Mouse (Mus musculus): ENCODE measurements around the gene Map3k11. TPM values are rescaled to one million over a fixed set of nuclear protein-coding genes. Genes with fewer than 3 reads are reported as not detected.

Map3k11 gene
- polyA plus RNA-seq (2015; fragmentation: Illumina TruSeq; extraction: RNeasy Lipid Tissue Mini Kit (QIAGEN cat#74804); ENCODE audit: insufficient read depth, low replicate concordance) = 12.7 TPM

DNA sequence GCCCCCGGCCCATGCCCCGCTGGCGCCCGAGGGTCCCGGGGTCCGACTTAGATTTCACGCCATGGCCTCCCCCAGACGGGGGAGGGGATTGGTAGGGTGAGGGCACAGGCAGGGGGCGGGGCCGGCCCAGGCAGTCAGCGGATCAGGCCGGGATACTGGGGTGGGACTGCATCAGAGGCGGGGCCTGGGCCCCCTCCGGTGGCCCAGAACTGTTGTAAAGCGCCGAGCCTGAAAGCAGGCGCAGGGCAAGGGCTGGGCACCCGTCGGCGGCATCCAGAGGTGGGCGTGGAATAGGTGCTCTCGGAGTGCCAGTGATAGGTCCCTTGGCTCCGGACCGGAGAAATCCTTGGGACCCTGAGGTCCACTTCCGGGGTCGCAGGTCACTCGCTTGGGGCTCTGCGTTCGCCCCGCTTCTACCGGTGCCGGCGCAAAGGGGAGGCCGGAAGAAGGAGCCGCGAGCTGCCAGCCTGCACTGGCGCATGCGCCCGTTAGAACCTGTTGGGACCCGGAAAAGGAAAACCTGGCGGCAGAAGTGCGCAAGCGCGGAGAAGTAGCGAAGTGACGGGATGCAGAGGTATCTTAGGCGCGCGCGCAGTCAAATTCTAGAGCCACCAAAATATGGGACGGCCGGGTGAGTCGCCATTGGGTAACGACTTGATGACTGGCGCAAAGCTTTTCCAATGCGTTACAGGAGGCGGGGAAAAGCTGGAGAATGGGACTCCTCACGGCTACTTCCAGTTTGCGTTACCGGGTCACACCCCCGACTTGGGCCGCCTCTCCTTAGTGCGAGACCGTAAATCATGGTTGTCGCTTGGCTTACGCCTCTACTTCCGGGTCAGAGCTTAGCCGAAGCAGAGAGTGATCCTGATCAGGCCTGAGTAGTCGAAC lies at the start of gene Map3k11, which contains the start of gene Pcnx3:
TSS of gene Map3k11 (plus strand) at position 543 of the 888 bp plus-strand sequence.
TSS of gene Pcnx3 (minus strand) at position 709 of the 888 bp plus-strand sequence.

DNA sequence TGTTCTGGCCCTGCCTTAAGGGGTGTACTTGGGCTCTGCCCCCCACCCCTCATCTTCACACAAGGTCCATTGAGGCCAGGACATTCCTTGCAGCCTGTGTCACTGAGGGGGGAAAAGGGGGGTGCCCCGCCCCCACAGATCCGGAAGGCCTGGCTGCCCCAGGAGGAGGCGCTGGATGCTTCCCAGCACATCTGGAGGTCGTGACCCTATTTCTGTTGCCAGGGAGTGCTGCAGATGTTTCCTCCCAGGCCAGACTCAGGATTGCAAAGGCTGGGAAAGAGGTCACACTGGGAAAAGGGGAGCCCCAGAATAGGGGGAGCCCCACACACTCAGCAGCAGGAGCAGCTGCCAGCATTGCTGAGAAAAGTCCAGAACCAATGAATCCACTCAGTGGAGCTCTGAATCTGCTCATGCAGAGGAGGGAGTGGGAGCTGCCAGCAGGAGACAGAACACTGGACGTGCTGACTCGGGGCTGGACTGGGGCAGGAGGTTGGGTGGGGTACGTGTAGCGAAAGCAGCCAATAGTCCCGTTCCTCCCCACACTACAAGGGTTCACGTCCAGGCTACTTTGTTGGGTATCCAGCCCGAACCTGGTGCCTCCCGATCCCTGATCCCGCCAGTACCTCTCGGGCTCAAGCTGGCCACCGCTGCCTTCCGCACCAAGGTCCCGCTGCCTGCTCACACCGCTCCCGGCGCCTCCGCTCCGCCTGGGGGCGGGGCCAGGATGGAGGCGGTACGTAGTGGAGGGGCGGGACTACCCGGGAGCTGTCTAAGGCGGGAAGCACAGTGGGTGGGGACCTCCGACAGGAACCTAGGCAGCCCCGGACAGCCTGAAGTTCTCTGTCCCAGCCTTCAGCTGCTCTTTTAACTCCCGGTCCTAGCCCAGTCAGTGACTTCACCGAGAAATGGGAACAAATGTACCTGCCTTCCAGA lies 25.3 kb upstream of the Map3k11 start, which contains the start of gene Sipa1:
TSS of gene Sipa1 (minus strand) at position 727 of the 933 bp plus-strand sequence.

DNA sequence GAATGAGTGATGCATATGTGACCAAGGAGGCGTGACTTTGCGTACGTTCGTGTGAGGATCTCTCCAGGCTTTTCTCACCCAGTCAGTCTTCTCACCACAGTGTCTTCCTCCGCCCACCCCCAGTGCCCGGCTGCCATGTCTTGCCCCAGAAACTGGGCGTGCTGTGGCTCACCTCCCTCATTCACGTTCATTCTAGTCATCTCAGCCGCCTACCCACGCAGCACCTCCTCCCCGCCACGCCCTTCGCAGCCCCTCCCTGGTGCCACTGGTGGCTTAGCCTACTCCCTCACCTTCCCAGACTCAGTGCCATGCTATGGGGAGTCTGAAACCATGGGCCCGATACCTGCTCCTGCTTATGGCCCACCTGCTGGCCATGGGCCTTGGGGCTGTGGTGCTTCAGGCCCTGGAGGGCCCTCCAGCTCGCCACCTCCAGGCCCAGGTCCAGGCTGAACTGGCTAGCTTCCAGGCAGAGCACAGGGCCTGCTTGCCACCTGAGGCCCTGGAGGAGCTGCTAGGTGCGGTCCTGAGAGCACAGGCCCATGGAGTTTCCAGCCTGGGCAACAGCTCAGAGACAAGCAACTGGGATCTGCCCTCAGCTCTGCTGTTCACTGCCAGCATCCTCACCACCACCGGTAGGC lies 15.7 kb downstream of the Map3k11 start, which contains the start of gene Kcnk7:
TSS of gene Kcnk7 (plus strand) at position 205 of the 638 bp plus-strand sequence.

DNA sequence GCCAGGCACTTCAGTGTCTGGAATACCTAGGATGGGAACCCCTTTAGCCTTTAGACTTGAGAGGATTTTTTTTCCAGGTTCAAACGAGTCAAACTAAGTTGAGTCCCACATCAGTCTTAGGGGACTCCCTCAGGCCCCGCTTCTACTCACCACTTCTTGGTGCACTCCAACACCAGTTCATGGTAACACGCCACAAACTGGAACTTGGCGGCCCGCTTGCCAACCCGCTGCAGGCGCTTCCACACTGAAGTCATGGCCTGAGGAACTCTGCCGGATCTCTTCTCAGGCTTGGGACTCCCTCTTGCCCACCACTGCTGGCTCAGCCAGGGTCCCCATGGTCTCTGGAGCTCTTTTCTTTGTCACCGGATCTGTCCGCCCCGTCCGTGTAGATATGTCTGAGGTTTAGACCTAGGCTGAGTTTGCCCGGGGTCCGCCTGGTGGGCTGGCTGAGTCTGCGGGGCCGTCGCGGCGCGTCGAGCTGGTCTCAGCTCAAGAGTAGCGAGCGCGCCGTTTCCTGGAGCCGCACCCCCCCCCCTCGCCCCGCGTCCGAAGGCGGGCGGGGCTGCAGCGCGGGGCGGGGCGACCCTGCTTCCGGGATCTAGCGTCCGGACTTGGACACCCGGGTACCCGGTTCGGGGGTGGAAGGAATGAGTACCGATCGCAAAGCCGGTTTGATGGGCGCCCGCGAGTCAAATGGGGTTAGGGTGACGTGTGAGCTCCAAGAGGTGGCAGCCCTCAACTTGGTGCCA lies 37.4 kb downstream of the Map3k11 start, which contains the start of gene Ehbp1l1:
TSS of gene Ehbp1l1 (minus strand) at position 551 of the 749 bp plus-strand sequence.

DNA sequence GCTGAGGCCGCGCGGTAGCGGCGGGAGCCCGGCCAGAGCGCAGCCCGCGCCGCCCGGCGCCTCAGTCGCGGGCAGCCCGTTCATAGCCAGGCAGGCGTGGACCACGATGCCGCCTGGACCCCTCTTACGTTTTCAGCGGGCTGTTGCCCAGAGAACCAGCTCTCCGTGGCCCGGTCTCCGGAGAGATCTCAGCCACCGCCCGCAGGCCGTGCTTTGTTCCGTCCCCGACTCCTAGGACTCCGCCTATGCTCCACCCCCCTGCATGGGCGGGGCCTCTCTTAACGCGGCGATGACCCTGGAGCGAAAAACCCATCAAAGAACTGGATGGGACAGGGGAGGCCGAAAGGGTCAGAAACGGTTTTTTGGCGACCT lies 40.9 kb downstream of the Map3k11 start, which contains the start of gene Fam89b:
TSS of gene Fam89b (minus strand) at position 210 of the 372 bp plus-strand sequence.

DNA sequence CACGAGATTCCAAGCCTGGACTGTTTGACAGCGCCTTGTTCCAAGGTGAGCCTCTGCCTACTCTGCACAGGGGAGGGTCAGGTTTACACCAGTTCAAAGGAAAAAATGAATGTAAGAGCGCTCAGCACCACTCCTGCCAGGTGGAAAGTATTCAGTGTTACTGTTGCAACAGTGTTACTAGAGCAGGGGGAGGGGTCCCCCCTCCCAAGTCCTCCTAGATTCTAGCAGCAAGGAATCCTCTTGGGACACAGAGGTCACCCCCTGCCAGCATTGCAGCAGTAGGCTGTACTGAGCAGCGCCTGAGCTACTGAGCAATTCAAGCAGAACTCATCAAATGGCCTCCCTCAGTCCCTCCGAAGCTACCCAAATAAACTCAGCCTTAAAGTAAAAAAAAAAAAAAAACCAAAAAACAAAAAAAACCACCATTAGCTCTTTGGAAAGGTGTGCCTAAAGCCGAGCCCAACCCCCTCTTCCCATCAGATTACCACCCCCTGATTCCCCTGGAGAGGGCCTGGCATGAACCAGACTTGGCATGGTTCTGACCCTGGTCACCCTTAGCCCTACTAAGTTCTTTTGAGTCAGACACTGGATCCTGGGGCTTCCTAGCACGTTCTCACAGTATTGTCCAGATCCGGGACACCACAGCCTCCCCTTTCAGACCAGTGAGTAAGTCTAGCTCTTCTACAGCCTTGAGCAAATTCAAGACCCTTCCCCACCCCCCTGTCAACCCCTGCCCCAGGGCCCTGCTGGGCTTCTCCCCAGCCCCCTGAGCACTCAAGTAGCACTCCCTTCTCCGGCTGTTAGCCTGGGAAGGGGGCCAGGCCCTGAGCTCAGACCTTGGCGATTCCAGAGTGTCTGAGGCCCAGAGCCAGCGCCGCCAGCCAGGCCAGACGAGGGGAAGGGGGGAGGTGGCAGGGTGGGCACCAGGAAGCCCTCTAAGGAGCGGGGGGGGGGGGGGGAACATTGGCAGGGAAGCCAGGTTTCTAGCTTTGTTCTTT lies 52.1 kb downstream of the Map3k11 start, which contains the start of gene Ltbp3:
TSS of gene Ltbp3 (plus strand) at position 585 of the 998 bp plus-strand sequence.

Other genes with a start within 250 kb of the Map3k11 start
- not detected for gene Fosl1, start 241.2 kb upstream of the Map3k11 start, polyA plus RNA-seq (2015; fragmentation: Illumina TruSeq; extraction: RNeasy Lipid Tissue Mini Kit (QIAGEN cat#74804); ENCODE audit: insufficient read depth, low replicate concordance)
- gene Ccdc85b, start 230.8 kb upstream of the Map3k11 start, polyA plus RNA-seq (2015; fragmentation: Illumina TruSeq; extraction: RNeasy Lipid Tissue Mini Kit (QIAGEN cat#74804); ENCODE audit: insufficient read depth, low replicate concordance) = 1.9 TPM
- gene Fibp, start 228.1 kb upstream of the Map3k11 start, polyA plus RNA-seq (2015; fragmentation: Illumina TruSeq; extraction: RNeasy Lipid Tissue Mini Kit (QIAGEN cat#74804); ENCODE audit: insufficient read depth, low replicate concordance) = 48.7 TPM
- gene Ctsw, start 220.2 kb upstream of the Map3k11 start, polyA plus RNA-seq (2015; fragmentation: Illumina TruSeq; extraction: RNeasy Lipid Tissue Mini Kit (QIAGEN cat#74804); ENCODE audit: insufficient read depth, low replicate concordance) = 42.6 TPM
- 4.0 TPM for gene Efemp2, start 214.8 kb upstream of the Map3k11 start, polyA plus RNA-seq (2015; fragmentation: Illumina TruSeq; extraction: RNeasy Lipid Tissue Mini Kit (QIAGEN cat#74804); ENCODE audit: insufficient read depth, low replicate concordance)
- 11.7 TPM for gene Mus81, start 200.3 kb upstream of the Map3k11 start, polyA plus RNA-seq (2015; fragmentation: Illumina TruSeq; extraction: RNeasy Lipid Tissue Mini Kit (QIAGEN cat#74804); ENCODE audit: insufficient read depth, low replicate concordance)
- gene Cfl1, start 198.3 kb upstream of the Map3k11 start, polyA plus RNA-seq (2015; fragmentation: Illumina TruSeq; extraction: RNeasy Lipid Tissue Mini Kit (QIAGEN cat#74804); ENCODE audit: insufficient read depth, low replicate concordance) = 1,502 TPM
- 2.5 TPM for gene 1700020D05Rik, start 185.0 kb upstream of the Map3k11 start, polyA plus RNA-seq (2015; fragmentation: Illumina TruSeq; extraction: RNeasy Lipid Tissue Mini Kit (QIAGEN cat#74804); ENCODE audit: insufficient read depth, low replicate concordance)
- 11.0 TPM for gene Snx32, start 178.2 kb upstream of the Map3k11 start, polyA plus RNA-seq (2015; fragmentation: Illumina TruSeq; extraction: RNeasy Lipid Tissue Mini Kit (QIAGEN cat#74804); ENCODE audit: insufficient read depth, low replicate concordance)
- gene Ovol1, start 128.1 kb upstream of the Map3k11 start, polyA plus RNA-seq (2015; fragmentation: Illumina TruSeq; extraction: RNeasy Lipid Tissue Mini Kit (QIAGEN cat#74804); ENCODE audit: insufficient read depth, low replicate concordance) = not detected
- 1.7 TPM for gene Ap5b1, start 120.7 kb upstream of the Map3k11 start, polyA plus RNA-seq (2015; fragmentation: Illumina TruSeq; extraction: RNeasy Lipid Tissue Mini Kit (QIAGEN cat#74804); ENCODE audit: insufficient read depth, low replicate concordance)
- 23.7 TPM for gene Rnaseh2c, start 86.9 kb upstream of the Map3k11 start, polyA plus RNA-seq (2015; fragmentation: Illumina TruSeq; extraction: RNeasy Lipid Tissue Mini Kit (QIAGEN cat#74804); ENCODE audit: insufficient read depth, low replicate concordance)
- gene Kat5, start 78.5 kb upstream of the Map3k11 start, polyA plus RNA-seq (2015; fragmentation: Illumina TruSeq; extraction: RNeasy Lipid Tissue Mini Kit (QIAGEN cat#74804); ENCODE audit: insufficient read depth, low replicate concordance) = 44.8 TPM
- 29.6 TPM for gene Rela, start 51.3 kb upstream of the Map3k11 start, polyA plus RNA-seq (2015; fragmentation: Illumina TruSeq; extraction: RNeasy Lipid Tissue Mini Kit (QIAGEN cat#74804); ENCODE audit: insufficient read depth, low replicate concordance)
- gene Sipa1, start 25.0 kb upstream of the Map3k11 start, polyA plus RNA-seq (2015; fragmentation: Illumina TruSeq; extraction: RNeasy Lipid Tissue Mini Kit (QIAGEN cat#74804); ENCODE audit: insufficient read depth, low replicate concordance) = 103 TPM
- 25.8 TPM for gene Pcnx3, start 166 bp downstream of the Map3k11 start, polyA plus RNA-seq (2015; fragmentation: Illumina TruSeq; extraction: RNeasy Lipid Tissue Mini Kit (QIAGEN cat#74804); ENCODE audit: insufficient read depth, low replicate concordance)
- not detected for gene Kcnk7, start 15.6 kb downstream of the Map3k11 start, polyA plus RNA-seq (2015; fragmentation: Illumina TruSeq; extraction: RNeasy Lipid Tissue Mini Kit (QIAGEN cat#74804); ENCODE audit: insufficient read depth, low replicate concordance)
- 29.0 TPM for gene Ehbp1l1, start 37.6 kb downstream of the Map3k11 start, polyA plus RNA-seq (2015; fragmentation: Illumina TruSeq; extraction: RNeasy Lipid Tissue Mini Kit (QIAGEN cat#74804); ENCODE audit: insufficient read depth, low replicate concordance)
- 8.4 TPM for gene Fam89b, start 40.9 kb downstream of the Map3k11 start, polyA plus RNA-seq (2015; fragmentation: Illumina TruSeq; extraction: RNeasy Lipid Tissue Mini Kit (QIAGEN cat#74804); ENCODE audit: insufficient read depth, low replicate concordance)
- gene Ltbp3, start 52.2 kb downstream of the Map3k11 start, polyA plus RNA-seq (2015; fragmentation: Illumina TruSeq; extraction: RNeasy Lipid Tissue Mini Kit (QIAGEN cat#74804); ENCODE audit: insufficient read depth, low replicate concordance) = 9.0 TPM
- gene Scyl1, start 82.7 kb downstream of the Map3k11 start, polyA plus RNA-seq (2015; fragmentation: Illumina TruSeq; extraction: RNeasy Lipid Tissue Mini Kit (QIAGEN cat#74804); ENCODE audit: insufficient read depth, low replicate concordance) = 17.1 TPM
- gene Frmd8, start 186.5 kb downstream of the Map3k11 start, polyA plus RNA-seq (2015; fragmentation: Illumina TruSeq; extraction: RNeasy Lipid Tissue Mini Kit (QIAGEN cat#74804); ENCODE audit: insufficient read depth, low replicate concordance) = 18.0 TPM
- gene Slc25a45, start 189.1 kb downstream of the Map3k11 start, polyA plus RNA-seq (2015; fragmentation: Illumina TruSeq; extraction: RNeasy Lipid Tissue Mini Kit (QIAGEN cat#74804); ENCODE audit: insufficient read depth, low replicate concordance) = 35.5 TPM
- 0.84 TPM for gene Tigd3, start 205.4 kb downstream of the Map3k11 start, polyA plus RNA-seq (2015; fragmentation: Illumina TruSeq; extraction: RNeasy Lipid Tissue Mini Kit (QIAGEN cat#74804); ENCODE audit: insufficient read depth, low replicate concordance)
- 103 TPM for gene Dpf2, start 224.3 kb downstream of the Map3k11 start, polyA plus RNA-seq (2015; fragmentation: Illumina TruSeq; extraction: RNeasy Lipid Tissue Mini Kit (QIAGEN cat#74804); ENCODE audit: insufficient read depth, low replicate concordance)
- 6.4 TPM for gene Cdc42ep2, start 236.1 kb downstream of the Map3k11 start, polyA plus RNA-seq (2015; fragmentation: Illumina TruSeq; extraction: RNeasy Lipid Tissue Mini Kit (QIAGEN cat#74804); ENCODE audit: insufficient read depth, low replicate concordance)